Mouse (Mus musculus) small intestine, adult 2 months (tissue): ENCODE measurements at regions not wholly inside any gene's neighbourhood (a gene's known extent, or its start where the extent isn't known, plus 50 kb on each side); places are given as distances from the start of the nearest gene placed in this dataset.

Experiments used
- CTCF ChIP-seq: fragments of 200-500 bp; IDR thresholded peaks from 2 replicates; pipeline ENCODE4 v1.5.1; 2012; ENCODE audit warnings: low read depth, mild to moderate bottlenecking, control low read depth, inconsistent platforms, low read length, moderate library complexity, mixed read lengths; ENCODE audit not compliant: insufficient replicate concordance, insufficient read length; ENCODE audit errors: extremely low read depth
- POLR2A ChIP-seq: fragments of 200-500 bp; IDR thresholded peaks from 2 replicates; pipeline ENCODE4 v1.6.1; 2012; ENCODE audit warnings: low read depth, mild to moderate bottlenecking, control low read depth, inconsistent platforms, low read length, moderate library complexity

DNA sequence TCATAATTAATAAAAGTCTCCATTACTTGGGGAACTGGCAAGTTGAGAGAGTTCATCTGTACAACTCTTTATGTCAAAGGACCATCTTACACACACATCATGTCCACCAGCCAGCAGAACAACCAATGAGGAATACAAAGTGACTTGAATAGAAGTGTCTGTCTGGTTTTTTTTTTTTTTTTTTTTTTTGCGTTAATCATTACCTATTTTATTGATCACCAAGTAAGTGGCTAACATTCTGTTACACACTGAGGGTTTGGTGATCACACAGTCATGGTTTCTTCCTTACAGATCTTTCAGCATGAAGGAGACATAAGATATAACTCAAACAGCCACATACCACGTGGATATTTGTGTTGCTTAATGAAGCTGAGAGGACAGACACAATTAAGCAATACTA lies 147.6 kb upstream of the Adamts3 start:
- TF ChIP-seq CTCF: no peak
- no peak for TF ChIP-seq POLR2A
